Mouse (Mus musculus) left cerebral cortex, postnatal 10 days (tissue): ENCODE data around the gene Gtf3a. TPM values are rescaled to one million over a fixed set of nuclear protein-coding genes. Genes with fewer than 3 reads are reported as not detected.
A peak's percentile ranks its signal among the peaks of the same experiment; 100 is the strongest.
"Not testable (repeated sequence)": the region's sequence is repeated elsewhere in the genome, so short reads cannot be mapped to it uniquely, and the experiment has no call there.

Experiments used
- DNase-seq, 2 experiments: peaks; one replicate each; pipeline ENCODE4 v3.0.0; 2021 to 2022; ENCODE audit warnings: low spot score in 2 of 2, mixed read lengths in 1 of 2; ENCODE audit errors: extremely low spot score in 1 of 2
- intact Hi-C: fragments of 180-260 bp; cut with DNase I; formaldehyde crosslinking; loops from one replicate; pipeline ENCODE4 v1.15.1; 2025
- total RNA-seq, 2 experiments: library from RNA; stranded (reverse); gene quantifications; 2 replicates each; pipeline ENCODE4 v1.2.3; 2021

Gene Gtf3a
- 10 to 100 TPM; 31.0 to 32.9 TPM for total RNA-seq

- intact Hi-C loops: no loop called here
- peak; percentile 69 to 86 for DNase-seq
These were observed at the start of gene Gtf3a for GRCm38 (mm10) chr5:146948508-146949088. Gene Gtf3a (plus strand): TSS chr5:146948657.

GRCm38 (mm10) chr5:146900331-146900730 lies 48.1 kb upstream of the Gtf3a start:
- intact Hi-C loops: no loop called here
- no peak for DNase-seq

GRCm38 (mm10) chr5:146901501-146901900 lies 47.0 kb upstream of the Gtf3a start:
- intact Hi-C loops: no loop called here

GRCm38 (mm10) chr5:146904404-146904803 lies 44.1 kb upstream of the Gtf3a start:
- intact Hi-C loops: loop anchor here (1.0 kb wide), 1 partner anchor 198 kb away; no protein-coding TSS in a partner anchor
- DNase-seq: peak; percentile 74 to 77

More at GRCm38 (mm10) chr5:146901501-146901900, 47.0 kb upstream of the Gtf3a start:
- no peak for DNase-seq

GRCm38 (mm10) chr5:146905486-146906172 lies 42.8 kb upstream of the Gtf3a start:
- intact Hi-C loops: loop anchor here (2.0 kb wide), 1 partner anchor 413 kb away; no protein-coding TSS in a partner anchor
- DNase-seq: peak; percentile 58 to 75

GRCm38 (mm10) chr5:146907533-146907932 lies 40.9 kb upstream of the Gtf3a start:
- no peak for DNase-seq
- intact Hi-C loops: loop anchor here (2.0 kb wide), 1 partner anchor 411 kb away; no protein-coding TSS in a partner anchor

GRCm38 (mm10) chr5:146908629-146909028 lies 39.8 kb upstream of the Gtf3a start:
- intact Hi-C loops: no loop called here
- no peak for DNase-seq

- no peak for DNase-seq
- intact Hi-C loops: no loop called here
These were observed 36.3 kb upstream of the Gtf3a start for GRCm38 (mm10) chr5:146912206-146912605.

GRCm38 (mm10) chr5:146913355-146913754 lies 35.1 kb upstream of the Gtf3a start:
- intact Hi-C loops: no loop called here
- DNase-seq: no peak

- DNase-seq: peak in 1 of 2 experiments; percentile 72
- intact Hi-C loops: loop anchor here (2.0 kb wide), 2 partner anchors 313 to 405 kb away; no protein-coding TSS in a partner anchor
These were observed 34.2 kb upstream of the Gtf3a start for GRCm38 (mm10) chr5:146914088-146914766.

GRCm38 (mm10) chr5:146916273-146916672 lies 32.2 kb upstream of the Gtf3a start:
- intact Hi-C loops: no loop called here
- no peak for DNase-seq

- intact Hi-C loops: no loop called here
- DNase-seq: peak in 1 of 2 experiments; percentile 54
These were observed 31.7 kb upstream of the Gtf3a start for GRCm38 (mm10) chr5:146916806-146917205.

GRCm38 (mm10) chr5:146917357-146917756 lies 31.1 kb upstream of the Gtf3a start:
- intact Hi-C loops, DNase-seq: not testable (repeated sequence)

GRCm38 (mm10) chr5:146919874-146920273 lies 28.6 kb upstream of the Gtf3a start:
- intact Hi-C loops: no loop called here
- no peak for DNase-seq

- intact Hi-C loops: no loop called here
- DNase-seq: no peak
These were observed 27.9 kb upstream of the Gtf3a start for GRCm38 (mm10) chr5:146920314-146921161.

- intact Hi-C loops: no loop called here
- DNase-seq: no peak
These were observed 27.2 kb upstream of the Gtf3a start for GRCm38 (mm10) chr5:146921224-146921623.

GRCm38 (mm10) chr5:146923547-146923946 lies 24.9 kb upstream of the Gtf3a start:
- no peak for DNase-seq
- intact Hi-C loops: no loop called here

GRCm38 (mm10) chr5:146926673-146927072 lies 21.8 kb upstream of the Gtf3a start:
- DNase-seq: no peak
- intact Hi-C loops: no loop called here

GRCm38 (mm10) chr5:146931422-146931821 lies 17.0 kb upstream of the Gtf3a start:
- peak in 1 of 2 experiments; percentile 6 for DNase-seq
- intact Hi-C loops: no loop called here
